Mouse (Mus musculus): ENCODE measurements around the gene Hgd. TPM values are rescaled to one million over a fixed set of nuclear protein-coding genes. Genes with fewer than 3 reads are reported as not detected.
A peak's percentile ranks its signal among the peaks of the same experiment; 100 is the strongest.
"Not testable (repeated sequence)": the region's sequence is repeated elsewhere in the genome, so short reads cannot be mapped to it uniquely, and the experiment has no call there.

Hgd gene
- polyA plus RNA-seq, 1 experiment from 2014 or later = 0.48 TPM

GRCm38 (mm10) chr16:37629011-37629410 lies 49.1 kb downstream of the Hgd start:
- H3K4me2 ChIP-seq (replicated peaks; ENCODE audit: low read depth, low read length) = no peak overlapping the region
- DNase-seq (ENCODE audit: low spot score) = no peak
- no peak overlapping the region for H3K9ac ChIP-seq (replicated peaks; ENCODE audit: low read depth)
- no peaks in the 10 kb centered on the region for H3K27me3 ChIP-seq (replicated peaks; ENCODE audit: insufficient read depth, low read length)
- no peaks in the 10 kb centered on the region for H3K9me3 ChIP-seq (ENCODE audit: low read length)
- H3K4me1 ChIP-seq (ENCODE audit: insufficient read depth, low read depth, low read length) = no peaks in the 10 kb centered on the region
- TF ChIP-seq EP300 (IDR thresholded peaks at IDR 0.05) (no peak), CTCF (IDR thresholded peaks at IDR 0.05) (no peak)
- no peak overlapping the region for H3K27ac ChIP-seq (ENCODE audit: low read length)
- ATAC-seq = no peak
- H3K36me3 ChIP-seq (ENCODE audit: insufficient read depth, low read length) = no peaks in the 10 kb centered on the region
- H3K4me3 ChIP-seq (ENCODE audit: low read depth, low read length) = no peak overlapping the region
- WGBS = 75% methylated on average over 7 of the region's 7 CpGs

DNA sequence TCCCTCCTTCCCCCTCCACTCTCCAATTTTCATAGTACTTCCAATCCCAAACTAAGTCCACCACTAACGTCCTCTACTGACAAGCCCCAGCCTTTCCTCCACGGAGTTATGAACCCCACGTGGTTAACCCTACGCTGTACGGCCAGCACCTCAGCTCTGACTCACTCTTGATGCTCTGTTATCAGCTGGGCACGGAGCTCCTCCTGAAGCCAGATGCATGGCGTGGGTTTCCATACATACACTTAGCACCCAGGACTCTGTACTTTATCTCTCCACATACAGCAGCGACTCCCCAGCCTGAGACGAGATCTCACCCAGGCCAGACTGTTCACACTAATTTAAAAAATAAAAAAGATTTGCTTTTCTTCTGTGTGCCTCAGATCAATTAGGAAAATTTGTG lies 54.6 kb downstream of the Hgd start:
- no peaks in the 10 kb centered on the region for H3K36me3 ChIP-seq (ENCODE audit: insufficient read depth, low read length)
- no peak for ATAC-seq
- H3K9ac ChIP-seq (replicated peaks; ENCODE audit: low read depth) = no peak overlapping the region
- TF ChIP-seq EP300 (IDR thresholded peaks at IDR 0.05) (no peak), CTCF (IDR thresholded peaks at IDR 0.05) (no peak)
- H3K9me3 ChIP-seq (ENCODE audit: low read length) = no peaks in the 10 kb centered on the region
- no peak overlapping the region for H3K4me2 ChIP-seq (replicated peaks; ENCODE audit: low read depth, low read length)
- DNase-seq (ENCODE audit: low spot score) = no peak
- H3K4me3 ChIP-seq (ENCODE audit: low read depth, low read length) = no peak overlapping the region
- WGBS = 64% methylated on average over 9 of the region's 9 CpGs
- H3K4me1 ChIP-seq (ENCODE audit: insufficient read depth, low read depth, low read length) = no peaks in the 10 kb centered on the region
- H3K27me3 ChIP-seq (replicated peaks; ENCODE audit: insufficient read depth, low read length) = no peaks in the 10 kb centered on the region
- no peak overlapping the region for H3K27ac ChIP-seq (ENCODE audit: low read length)

- no peak overlapping the region for H3K4me3 ChIP-seq (ENCODE audit: low read depth, low read length)
- no peak for DNase-seq (ENCODE audit: low spot score)
- H3K4me1 ChIP-seq (ENCODE audit: insufficient read depth, low read depth, low read length) = no peaks in the 10 kb centered on the region
- no peak for TF ChIP-seq EP300 (IDR thresholded peaks at IDR 0.05)
- no peak for TF ChIP-seq CTCF (IDR thresholded peaks at IDR 0.05)
- H3K27ac ChIP-seq (ENCODE audit: low read length) = no peak overlapping the region
- H3K9me3 ChIP-seq (ENCODE audit: low read length) = no peaks in the 10 kb centered on the region
- H3K4me2 ChIP-seq (replicated peaks; ENCODE audit: low read depth, low read length) = no peak overlapping the region
- no peak overlapping the region for H3K9ac ChIP-seq (replicated peaks; ENCODE audit: low read depth)
- WGBS = 76% methylated on average over 1 of the region's 1 CpGs
- H3K27me3 ChIP-seq (replicated peaks; ENCODE audit: insufficient read depth, low read length) = no peaks in the 10 kb centered on the region
- ATAC-seq = no peak
- H3K36me3 ChIP-seq (ENCODE audit: insufficient read depth, low read length) = no peaks in the 10 kb centered on the region
Observed at GRCm38 (mm10) chr16:37635095-37635494, 55.1 kb downstream of the Hgd start.

- no peak; the same call in 1 of the 2 replicates for ATAC-seq
- H3K4me3 ChIP-seq (ENCODE audit: low read depth, low read length) = no peak overlapping the region
- H3K9ac ChIP-seq (replicated peaks; ENCODE audit: low read depth) = no peak overlapping the region
- H3K27ac ChIP-seq (ENCODE audit: low read length) = no peak overlapping the region
- H3K4me1 ChIP-seq (ENCODE audit: insufficient read depth, low read depth, low read length) = no peaks in the 10 kb centered on the region
- no peak for DNase-seq (ENCODE audit: low spot score)
- H3K9me3 ChIP-seq (ENCODE audit: low read length) = no peaks in the 10 kb centered on the region
- no peak overlapping the region for H3K4me2 ChIP-seq (replicated peaks; ENCODE audit: low read depth, low read length)
- H3K27me3 ChIP-seq (replicated peaks; ENCODE audit: insufficient read depth, low read length) = no peaks in the 10 kb centered on the region
- H3K36me3 ChIP-seq (ENCODE audit: insufficient read depth, low read length) = no peaks in the 10 kb centered on the region
- 49% methylated on average over 6 of the region's 6 CpGs for WGBS
- TF ChIP-seq EP300 (IDR thresholded peaks at IDR 0.05) (no peak), CTCF (IDR thresholded peaks at IDR 0.05) (peak; percentile 46)
Observed at GRCm38 (mm10) chr16:37636107-37636506, 56.2 kb downstream of the Hgd start.

DNA sequence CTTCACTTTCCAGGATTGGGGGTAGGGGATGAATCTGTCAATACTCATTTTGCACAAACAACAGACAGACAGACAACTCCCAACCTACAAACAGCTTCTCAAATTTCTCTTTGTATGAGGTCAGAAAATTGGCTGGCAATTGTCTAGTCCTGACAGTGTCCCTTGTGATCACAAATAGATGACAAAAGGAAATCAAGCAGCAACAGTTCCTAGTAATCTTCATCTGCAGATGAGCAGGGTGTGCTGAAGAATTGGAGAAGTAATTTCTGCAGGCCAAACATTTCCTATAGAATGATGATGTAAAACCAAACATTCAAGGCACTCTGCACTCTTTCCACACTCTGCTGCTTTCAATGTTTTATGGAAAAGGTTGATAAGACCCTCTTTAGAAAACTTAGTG lies 57.8 kb downstream of the Hgd start:
- Histone ChIP-seq H3K4me2 (replicated peaks; ENCODE audit: low read depth, low read length) (no peak overlapping the region), H3K9ac (replicated peaks; ENCODE audit: low read depth) (no peak overlapping the region), H3K4me3 (ENCODE audit: low read depth, low read length) (no peak overlapping the region), H3K27me3 (replicated peaks; ENCODE audit: insufficient read depth, low read length) (no peaks in the 10 kb centered on the region), H3K36me3 (ENCODE audit: insufficient read depth, low read length) (no peaks in the 10 kb centered on the region), H3K4me1 (ENCODE audit: insufficient read depth, low read depth, low read length) (no peaks in the 10 kb centered on the region), H3K27ac (ENCODE audit: low read length) (no peak overlapping the region), H3K9me3 (ENCODE audit: low read length) (no peaks in the 10 kb centered on the region)
- no peak for TF ChIP-seq CTCF (IDR thresholded peaks at IDR 0.05)
- no peak for TF ChIP-seq EP300 (IDR thresholded peaks at IDR 0.05)
- DNase-seq (ENCODE audit: low spot score) = no peak
- no peak for ATAC-seq

DNA sequence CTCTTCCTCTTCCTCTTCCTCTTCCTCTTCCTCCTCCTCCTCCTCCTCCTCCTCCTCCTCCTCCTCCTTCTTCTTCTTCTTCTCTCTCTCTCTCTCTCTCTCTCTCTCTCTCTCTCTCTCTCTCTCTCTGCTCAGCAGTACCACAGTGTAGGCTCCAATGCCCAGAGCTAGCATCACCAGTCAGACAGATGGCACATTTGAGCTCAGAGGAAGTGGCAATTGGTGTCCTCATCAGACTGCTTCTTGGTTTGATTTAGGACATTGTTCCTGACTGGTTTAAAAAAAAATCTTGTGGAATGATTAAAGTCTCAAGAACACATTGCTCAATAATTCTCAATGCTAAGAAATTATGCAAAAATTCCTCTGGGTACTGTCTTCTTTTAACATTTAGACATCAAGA lies 60.6 kb downstream of the Hgd start:
- H3K4me2 ChIP-seq (replicated peaks; ENCODE audit: low read depth, low read length); H3K4me1 ChIP-seq (ENCODE audit: insufficient read depth, low read depth, low read length); DNase-seq (ENCODE audit: low spot score); ATAC-seq; H3K9ac ChIP-seq (replicated peaks; ENCODE audit: low read depth); H3K27me3 ChIP-seq (replicated peaks; ENCODE audit: insufficient read depth, low read length); H3K36me3 ChIP-seq (ENCODE audit: insufficient read depth, low read length); H3K4me3 ChIP-seq (ENCODE audit: low read depth, low read length); H3K9me3 ChIP-seq (ENCODE audit: low read length); H3K27ac ChIP-seq (ENCODE audit: low read length): not testable (repeated sequence)

DNA sequence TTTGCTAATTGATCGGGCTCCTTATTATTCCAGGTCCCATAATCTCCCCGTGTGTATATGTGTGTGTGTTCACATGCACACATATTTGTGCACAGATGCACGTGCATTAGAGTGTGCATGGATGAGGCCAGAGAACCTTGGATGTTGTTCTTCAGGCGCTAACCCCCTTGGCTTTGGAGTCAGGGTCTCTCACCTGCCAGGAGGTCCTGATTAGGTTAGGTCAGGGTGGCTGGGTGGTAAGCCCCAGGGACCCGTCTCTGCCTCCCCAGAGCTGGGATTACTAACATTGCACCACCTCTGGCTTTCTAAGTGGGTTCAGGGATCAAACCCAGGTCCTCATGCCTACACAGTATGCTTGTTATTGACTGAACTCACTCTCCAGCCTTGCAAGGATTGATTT lies 64.5 kb downstream of the Hgd start:
- TF ChIP-seq CTCF (IDR thresholded peaks at IDR 0.05) (no peak), EP300 (IDR thresholded peaks at IDR 0.05) (no peak)
- DNase-seq (ENCODE audit: low spot score) = no peak
- no peaks in the 10 kb centered on the region for H3K27me3 ChIP-seq (replicated peaks; ENCODE audit: insufficient read depth, low read length)
- no peak overlapping the region for H3K9ac ChIP-seq (replicated peaks; ENCODE audit: low read depth)
- H3K36me3 ChIP-seq (ENCODE audit: insufficient read depth, low read length) = peaks cover 25% of the 10 kb centered on the region
- no peaks in the 10 kb centered on the region for H3K4me1 ChIP-seq (ENCODE audit: insufficient read depth, low read depth, low read length)
- WGBS = 93% methylated on average over 5 of the region's 5 CpGs
- H3K27ac ChIP-seq (ENCODE audit: low read length) = no peak overlapping the region
- H3K4me3 ChIP-seq (ENCODE audit: low read depth, low read length) = no peak overlapping the region
- no peaks in the 10 kb centered on the region for H3K9me3 ChIP-seq (ENCODE audit: low read length)
- ATAC-seq = no peak
- H3K4me2 ChIP-seq (replicated peaks; ENCODE audit: low read depth, low read length) = no peak overlapping the region
